Mouse (Mus musculus): ENCODE measurements around the gene Thoc5.

Thoc5 gene

DNA sequence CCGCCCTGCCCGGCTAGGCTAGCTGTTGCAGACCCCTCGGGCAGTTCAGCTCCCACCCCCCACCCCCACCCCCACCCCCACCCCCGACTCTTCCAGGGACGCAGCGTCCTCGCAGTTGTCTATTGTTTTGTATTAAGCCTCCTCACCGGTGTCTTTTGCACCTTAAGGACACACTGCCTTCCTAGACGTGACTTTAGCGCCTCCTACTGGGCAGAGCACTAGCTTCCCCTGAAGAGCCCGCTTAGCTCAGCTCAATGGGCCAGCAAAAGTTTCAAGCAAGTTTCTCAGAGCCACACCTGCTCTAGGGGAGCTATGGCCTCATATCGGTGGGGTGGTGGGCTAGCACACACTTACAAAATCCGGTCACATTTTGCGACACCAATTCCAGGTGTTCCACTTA, 80.5 kb downstream of the Thoc5 start:
- DNase-seq, result peak; percentile 78

Measured in kidney, adult 9 months (tissue).